7 mouse cellular contexts compared by ENCODE assay signal in the genomic region with DNA sequence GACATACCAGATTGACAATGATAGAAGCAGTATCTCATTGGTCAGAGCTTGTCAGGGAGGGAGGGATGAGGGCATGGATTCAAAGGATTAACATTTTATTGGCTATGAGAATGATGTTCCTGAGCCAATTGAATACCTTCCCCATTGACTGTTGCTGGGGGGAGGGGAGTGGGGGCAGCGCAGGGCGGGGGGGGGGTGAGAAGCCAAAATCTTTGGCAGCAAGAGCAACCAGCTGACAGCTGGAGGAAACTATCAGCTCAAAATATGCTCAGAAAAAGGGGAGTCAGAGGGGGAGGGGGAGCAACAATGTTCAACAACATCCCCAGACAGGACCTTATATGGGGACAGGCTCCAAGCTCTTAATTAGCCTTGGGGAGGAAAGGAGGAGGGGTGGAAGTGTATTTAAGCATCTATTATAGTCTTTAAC. TPM values are rescaled to one million over a fixed set of nuclear protein-coding genes. Genes with fewer than 3 reads are reported as not detected.
DNase-seq lines count a peak whose midpoint lies in the region; ATAC-seq lines count a peak whose summit lies in the region.

No protein-coding gene starts in this region.

- peak overlapping the region; percentile 54 for H3K27ac ChIP-seq in midbrain, embryonic 12.5 days (replicated peaks)

- 0% methylated on average over 2 of the region's 2 CpGs for WGBS in midbrain, embryonic 12.5 days

- peaks cover 15% of the 10 kb centered on the region for H3K4me1 ChIP-seq in midbrain, embryonic 12.5 days

- H3K4me2 ChIP-seq in midbrain, embryonic 12.5 days (replicated peaks), result peak overlapping the region; percentile 50

- H3K9me3 ChIP-seq in midbrain, embryonic 12.5 days, result no peaks in the 10 kb centered on the region

- H3K9ac ChIP-seq in midbrain, embryonic 12.5 days (replicated peaks), result 0 out of 2 replicates have a peak overlapping the region, but pooled peaks have one; percentile 17

- no peaks in the 10 kb centered on the region for H3K36me3 ChIP-seq in midbrain, embryonic 12.5 days

- peak; percentile 88 for ATAC-seq in midbrain, embryonic 12.5 days (ENCODE audit: low FRiP score, low read depth)

- peak overlapping the region; percentile 29; the same call in 1 of the 2 replicates for H3K4me3 ChIP-seq in midbrain, embryonic 12.5 days

- no peaks in the 10 kb centered on the region for H3K27me3 ChIP-seq in midbrain, embryonic 12.5 days

- DNase-seq in 3T3-L1 (ENCODE audit: low read depth, low spot score) (peak; percentile 91), NIH3T3 (ENCODE audit: low read depth) (peak; percentile 91)
- peak; percentile 66 to 73 for DNase-seq in heart, adult 9 months (ENCODE audit: low spot score in 2 of 2)
- peak; percentile 84 for DNase-seq in kidney, postnatal 14 days
- no peak for DNase-seq in c-Kit-positive CD71-positive TER-119-positive erythroid progenitor cells, embryonic 14.5 days (ENCODE audit: low spot score)
- DNase-seq in adrenal gland, postnatal 4 days (ENCODE audit: low spot score in 2 of 2), result no peak

RNA-seq across cellular contexts. Expression of gene B4galt3, which starts 6.9 kb away (rescaled TPM):
- polyA plus RNA-seq in midbrain, embryonic 12.5 days (2016; fragmentation: Nextera tagmentation; extraction: Ambion mirVana), result 72.1 and 80.6 TPM in 2 replicates
- total RNA-seq in adrenal gland, postnatal 4 days (2021), result 10 to 100 TPM; 48.4 to 56.3 TPM

RNA-seq across cellular contexts. Expression of gene Ndufs2, which starts 12.0 kb away (rescaled TPM):
- 224 and 226 TPM in 2 replicates for polyA plus RNA-seq in midbrain, embryonic 12.5 days (2016; fragmentation: Nextera tagmentation; extraction: Ambion mirVana)
- total RNA-seq in adrenal gland, postnatal 4 days (2021), result 100 to 1,000 TPM; 446 to 477 TPM

RNA-seq across cellular contexts. Expression of gene Adamts4, which starts 13.0 kb away (rescaled TPM):
- 8.2 and 9.2 TPM in 2 replicates for polyA plus RNA-seq in midbrain, embryonic 12.5 days (2016; fragmentation: Nextera tagmentation; extraction: Ambion mirVana)
- total RNA-seq in adrenal gland, postnatal 4 days (2021), result 1 to 10 TPM; 4.3 to 4.5 TPM

RNA-seq across cellular contexts. Expression of gene Ppox, which starts 17.8 kb away (rescaled TPM):
- 61.4 and 61.5 TPM in 2 replicates for polyA plus RNA-seq in midbrain, embryonic 12.5 days (2016; fragmentation: Nextera tagmentation; extraction: Ambion mirVana)
- 10 to 100 TPM; 55.8 to 57.1 TPM for total RNA-seq in adrenal gland, postnatal 4 days (2021)

RNA-seq across cellular contexts. Expression of gene Usp21, which starts 24.6 kb away (rescaled TPM):
- polyA plus RNA-seq in midbrain, embryonic 12.5 days (2016; fragmentation: Nextera tagmentation; extraction: Ambion mirVana), result 113 and 119 TPM in 2 replicates
- total RNA-seq in adrenal gland, postnatal 4 days (2021), result 10 to 100 TPM; 51.4 to 56.0 TPM

Comparison
In these comparisons a context has a peak if more than half of its experiments do, and no peak if none do; other contexts are left out.
1. DNase-seq: peak in 3T3-L1 (single experiment), NIH3T3 (single experiment), heart, adult 9 months (2 of 2) and kidney, postnatal 14 days (single experiment); none in c-Kit-positive CD71-positive TER-119-positive erythroid progenitor cells, embryonic 14.5 days (single experiment) and adrenal gland, postnatal 4 days (0 of 2).